Mouse (Mus musculus) brown adipose tissue, adult 24 weeks (tissue): Measurements from ENCODE around the gene Megf9. TPM values are rescaled to one million over a fixed set of nuclear protein-coding genes. Genes with fewer than 3 reads are reported as not detected.

ENCODE experiments used
- H3K27ac ChIP-seq: fragments of 200-500 bp; replicated peaks from 2 replicates; pipeline ENCODE4 v1.5.1; 2012; ENCODE audit warnings: low read depth, mild to moderate bottlenecking, low read length
- H3K4me1 ChIP-seq: fragments of 200-500 bp; 2 replicates; pipeline ENCODE4 v1.6.1; 2012; ENCODE audit warnings: low read length, mixed read lengths; ENCODE audit not compliant: control insufficient read depth, insufficient read depth, insufficient read length
- H3K4me3 ChIP-seq: fragments of 200-500 bp; 2 replicates; pipeline ENCODE4 v1.5.1; 2012; ENCODE audit warnings: low read depth, mild to moderate bottlenecking, low read length, moderate library complexity; ENCODE audit not compliant: insufficient read depth
- polyA plus RNA-seq: library from polyadenylated mRNA; stranded (reverse); fragments of >200 nt; gene quantifications from 2 replicates; pipeline ENCODE4 v1.2.4, GENCODE M21; 2012; ENCODE audit not compliant: missing spikeins, insufficient read depth, insufficient read length

Megf9 gene
- polyA plus RNA-seq = 23.0 and 26.1 TPM in 2 replicates

DNA sequence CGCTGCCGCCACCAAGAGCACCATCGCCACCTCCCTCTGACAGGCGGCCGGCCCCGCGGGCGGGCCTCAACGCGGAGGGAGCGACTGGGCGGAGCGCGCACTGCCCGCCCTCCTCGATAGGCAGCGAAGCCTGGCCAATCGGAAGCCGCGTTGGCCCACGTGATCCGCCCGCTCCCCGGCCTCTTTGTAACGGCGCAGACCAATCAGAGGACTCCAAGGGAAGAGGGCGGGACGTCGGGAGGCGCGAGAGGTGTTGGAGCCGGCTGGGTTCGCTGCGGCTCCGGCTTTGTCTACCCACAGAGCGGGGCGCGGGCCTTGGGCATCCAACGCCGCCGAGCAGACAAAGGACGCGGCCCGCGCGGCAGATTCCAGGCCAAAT lies at the start of gene Megf9:
Gene Megf9 (minus strand): TSS at position 105 of the 379 bp plus-strand sequence.
- peak within 1 kb of the TSS; percentile 90 for H3K4me3 ChIP-seq
- H3K4me1 ChIP-seq = peaks cover 7% of the 10 kb centered on the region

DNA sequence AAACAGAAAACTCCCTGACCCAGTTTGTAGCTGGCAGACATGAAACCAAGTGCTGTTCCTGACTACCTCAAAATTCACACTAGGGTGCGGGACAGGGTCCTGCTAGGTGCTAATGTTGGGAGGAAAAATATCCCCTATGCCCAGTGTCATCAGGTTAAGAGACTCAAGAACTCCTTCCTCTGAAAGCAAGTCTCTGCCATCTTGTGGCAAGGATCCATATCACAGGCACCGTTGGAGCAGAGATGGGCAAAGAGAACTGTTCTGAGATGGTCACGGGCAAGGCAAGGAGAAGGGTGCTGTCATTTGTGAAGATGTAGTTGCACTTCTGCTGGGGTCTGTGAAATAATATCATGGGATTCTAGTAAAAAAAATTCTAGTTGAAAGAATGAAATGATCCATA lies 44.9 kb upstream of the Megf9 start:
- Histone ChIP-seq H3K4me3 (no peak overlapping the region), H3K27ac (no peak overlapping the region), H3K4me1 (no peaks in the 10 kb centered on the region)

More for the DNA sequence above, at the start of gene Megf9:
- H3K27ac ChIP-seq = peak within 1 kb of the TSS; percentile 89

DNA sequence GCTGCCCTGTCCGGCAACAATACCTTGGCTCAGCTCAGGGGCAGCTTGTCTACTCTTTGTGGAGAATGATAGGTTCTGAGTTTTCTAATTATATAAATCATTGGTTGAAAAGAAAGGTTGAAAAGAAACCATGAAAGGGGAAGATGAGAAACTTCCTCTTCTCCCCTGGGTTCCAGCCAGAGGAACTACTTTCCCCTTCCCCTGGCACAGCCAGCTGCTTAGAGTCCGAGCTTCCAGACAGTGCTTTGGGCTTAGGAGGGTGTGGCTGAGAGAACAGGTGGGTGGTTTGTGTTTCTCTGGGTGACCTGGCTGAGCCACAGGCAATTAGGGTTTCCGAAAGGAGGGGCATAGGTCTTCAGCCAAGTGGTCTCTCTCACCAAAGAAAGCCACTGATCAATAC lies 43.5 kb upstream of the Megf9 start:
- no peaks in the 10 kb centered on the region for H3K4me1 ChIP-seq
- no peak overlapping the region for H3K4me3 ChIP-seq
- no peak overlapping the region for H3K27ac ChIP-seq

DNA sequence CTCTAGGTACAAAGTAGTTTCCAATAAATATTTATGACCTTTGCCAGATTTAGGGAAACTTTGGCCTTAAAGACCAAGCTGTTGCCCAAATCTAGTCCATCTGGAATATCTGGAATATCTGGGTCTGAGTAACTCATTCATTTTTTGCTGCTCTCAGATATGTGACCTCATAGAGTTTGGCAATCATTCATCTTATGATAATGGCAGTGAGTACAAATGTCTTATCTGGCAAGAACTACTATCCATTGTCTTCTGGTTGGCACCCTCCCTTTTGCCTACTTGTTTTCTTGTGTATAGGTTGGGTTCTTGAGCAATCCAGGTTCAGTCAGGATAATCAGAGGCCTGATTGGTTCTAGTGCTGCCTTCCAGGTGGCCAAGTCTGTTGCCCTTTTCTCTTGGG lies 41.3 kb upstream of the Megf9 start:
- H3K27ac ChIP-seq = no peak overlapping the region
- H3K4me1 ChIP-seq = no peaks in the 10 kb centered on the region
- H3K4me3 ChIP-seq = no peak overlapping the region

DNA sequence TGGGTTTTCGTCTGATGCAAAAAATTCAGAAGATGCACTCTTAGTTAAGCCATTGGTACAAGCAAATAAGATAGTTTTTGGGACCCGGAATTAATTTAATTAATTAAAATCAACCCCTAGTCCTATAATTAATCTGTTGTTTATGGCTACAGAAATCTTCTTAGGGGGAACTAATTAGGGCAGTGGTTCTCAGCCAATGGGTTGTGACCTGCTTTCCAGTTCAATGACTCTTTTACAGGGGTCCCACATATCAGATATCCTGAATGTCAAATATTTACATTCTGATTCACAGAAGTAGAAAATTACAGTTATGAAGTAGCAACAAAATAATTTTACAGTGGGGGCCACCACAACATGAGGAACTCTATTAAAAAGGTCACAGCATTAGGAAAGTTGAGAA lies 39.1 kb upstream of the Megf9 start:
- Histone ChIP-seq H3K4me3 (no peak overlapping the region), H3K4me1 (no peaks in the 10 kb centered on the region), H3K27ac (no peak overlapping the region)

DNA sequence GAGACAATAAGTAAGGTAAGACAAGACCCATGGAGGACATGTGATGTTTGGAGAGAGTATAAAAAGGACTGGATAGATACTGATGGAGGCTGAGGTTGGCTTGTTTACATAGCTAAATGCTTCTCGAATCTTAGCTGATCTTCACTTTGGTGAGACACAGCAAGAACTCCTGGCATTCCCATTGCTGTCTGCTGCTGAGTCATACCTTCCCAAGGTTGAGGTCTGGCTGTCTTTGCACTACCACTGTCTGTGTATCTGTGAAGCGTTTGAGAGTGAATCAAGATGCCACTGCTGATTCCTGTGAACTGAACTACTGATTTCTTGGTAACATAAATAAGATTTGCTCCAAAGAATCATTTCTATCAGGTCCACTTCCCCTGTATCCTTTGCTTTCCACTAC lies 19.1 kb upstream of the Megf9 start:
- no peaks in the 10 kb centered on the region for H3K4me1 ChIP-seq
- no peak overlapping the region for H3K4me3 ChIP-seq
- no peak overlapping the region for H3K27ac ChIP-seq

DNA sequence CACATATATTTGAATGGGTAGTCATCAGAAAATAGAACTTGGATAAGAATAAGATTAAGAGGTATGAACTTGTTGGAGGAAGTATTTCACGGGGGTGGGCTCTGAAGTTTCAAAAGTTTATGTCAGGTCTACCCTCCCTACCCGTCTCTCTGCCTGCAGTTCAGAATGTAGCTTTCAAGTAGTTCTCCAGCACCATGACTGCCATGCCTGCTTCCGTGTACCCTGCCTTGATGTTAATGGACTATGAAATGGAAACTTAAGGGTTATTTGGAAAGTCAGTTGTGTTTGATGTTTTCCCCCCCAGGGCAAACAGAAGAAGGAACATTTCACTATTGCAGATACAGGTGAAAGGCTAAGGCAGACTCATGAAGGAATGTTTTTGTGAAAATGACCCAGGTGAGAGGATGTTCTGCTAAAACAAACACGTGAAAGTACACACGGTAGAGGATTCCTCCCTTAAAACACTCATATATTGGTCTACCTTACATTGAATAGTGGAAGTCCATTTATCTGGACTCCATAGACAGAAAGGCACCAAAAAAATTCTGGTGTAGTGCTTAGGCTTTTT lies 18.5 kb upstream of the Megf9 start:
- Histone ChIP-seq H3K27ac (no peak overlapping the region), H3K4me1 (no peaks in the 10 kb centered on the region)

DNA sequence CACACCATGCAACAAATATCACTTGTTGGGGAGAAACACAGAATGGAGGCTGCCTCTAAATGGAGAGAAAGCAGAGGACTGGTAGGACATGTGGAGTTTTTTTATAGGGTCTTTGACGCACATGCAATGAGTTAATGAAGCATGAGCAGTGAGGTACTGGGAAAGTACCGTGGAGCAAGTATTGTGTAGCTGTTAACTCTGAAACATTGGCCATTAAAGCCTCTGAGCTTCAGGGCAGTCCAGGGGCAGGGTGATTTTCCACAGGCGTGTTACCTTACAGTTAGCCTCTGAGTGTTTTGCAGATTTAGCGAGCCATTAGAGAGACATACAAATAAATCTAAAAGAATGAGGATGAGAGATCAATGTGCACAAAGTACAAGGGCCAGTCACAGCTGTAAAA lies 17.3 kb upstream of the Megf9 start:
- H3K4me1 ChIP-seq = no peaks in the 10 kb centered on the region
- no peak overlapping the region for H3K4me3 ChIP-seq
- H3K27ac ChIP-seq = no peak overlapping the region

More for the DNA sequence above, 18.5 kb upstream of the Megf9 start:
- H3K4me3 ChIP-seq = no peak overlapping the region

DNA sequence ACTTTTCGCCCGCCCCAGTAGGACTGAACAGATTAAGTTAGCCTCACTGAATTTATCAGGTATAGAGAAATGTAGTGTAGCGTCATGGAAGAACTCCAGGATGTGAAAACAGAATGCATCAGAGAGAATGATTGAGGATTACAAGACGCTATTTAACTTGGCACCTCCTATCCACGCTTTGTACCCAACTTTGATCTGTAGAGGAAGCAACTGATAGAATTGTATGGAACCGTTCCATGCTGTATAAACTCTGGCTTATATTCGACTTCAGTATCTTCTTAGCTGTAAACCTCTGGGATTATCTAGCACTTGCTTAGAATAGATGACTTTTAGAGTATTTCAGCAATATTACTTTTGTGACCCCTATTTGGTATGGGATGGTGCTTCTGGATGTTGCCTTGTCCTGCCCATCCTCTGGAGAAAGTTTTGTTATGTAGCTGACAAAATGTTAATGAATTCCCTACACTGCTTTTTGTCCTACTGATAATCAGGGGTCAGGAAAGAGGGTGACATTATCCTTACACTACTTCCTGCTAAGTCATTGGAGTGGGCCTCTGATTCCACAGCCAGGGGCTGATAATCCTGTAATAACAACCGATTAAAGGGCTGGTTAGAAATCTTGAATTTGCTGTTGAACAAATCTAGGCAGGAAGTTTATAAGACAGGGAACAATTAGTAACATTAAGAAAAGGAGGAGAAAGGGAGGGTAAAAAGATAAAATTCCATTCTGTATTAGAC lies 12.8 kb upstream of the Megf9 start:
- no peak overlapping the region for H3K27ac ChIP-seq
- no peaks in the 10 kb centered on the region for H3K4me1 ChIP-seq
- H3K4me3 ChIP-seq = no peak overlapping the region

DNA sequence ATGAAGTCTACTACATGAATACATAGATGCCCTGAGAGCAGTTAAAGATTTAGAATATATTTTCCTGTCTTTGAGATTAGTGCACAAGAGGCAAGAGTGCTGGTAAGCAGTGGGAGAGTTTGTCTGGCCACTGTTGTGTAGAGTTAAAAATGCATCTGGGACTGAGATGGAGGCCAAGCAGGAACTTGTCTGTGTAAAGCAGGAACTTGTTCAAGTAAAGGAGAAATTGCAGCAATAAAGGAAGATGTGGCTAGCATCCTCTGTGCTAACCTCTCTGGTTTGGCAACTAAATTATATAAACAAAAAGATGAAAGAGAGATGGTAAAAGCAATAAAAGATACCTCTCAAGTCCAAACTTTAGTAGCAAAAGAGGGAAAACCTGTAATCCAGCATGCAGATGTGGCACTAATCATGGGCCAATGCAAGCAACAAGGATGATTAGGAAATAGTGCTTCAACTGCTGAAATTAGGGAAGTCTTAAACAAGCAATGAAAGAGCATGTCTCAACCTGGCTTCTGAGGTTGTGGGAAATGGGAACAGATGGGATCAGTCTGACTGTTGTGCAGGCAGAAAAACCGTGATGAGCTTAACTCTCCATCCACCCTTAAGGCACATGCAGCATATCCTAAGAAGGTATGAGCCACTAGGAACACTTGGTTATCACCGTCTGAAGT lies 11.2 kb upstream of the Megf9 start:
- Histone ChIP-seq H3K27ac (no peak overlapping the region), H3K4me1 (0 out of 2 replicates have a peak, but pooled peaks cover 2% of the 10 kb centered on the region), H3K4me3 (no peak overlapping the region)

DNA sequence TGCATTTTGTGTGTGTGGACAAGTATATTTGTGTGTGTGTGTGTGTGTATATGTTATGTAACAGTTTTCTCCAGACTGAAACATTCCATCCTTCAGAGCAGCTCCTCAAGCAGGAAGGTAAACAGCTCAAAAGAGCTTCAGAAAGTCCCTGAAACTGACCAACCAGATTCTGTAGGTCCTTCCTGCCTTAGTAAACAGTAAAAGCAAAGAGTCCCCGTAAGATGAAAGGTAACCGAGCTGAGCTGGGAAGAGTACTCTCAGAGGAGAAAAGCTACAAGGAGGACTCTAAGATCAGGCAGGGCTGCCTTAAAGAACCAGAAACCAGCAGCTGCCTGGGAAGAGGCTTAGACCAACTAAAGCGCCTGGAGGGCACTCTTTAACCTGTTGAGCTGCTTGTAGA lies 9.6 kb upstream of the Megf9 start:
- Histone ChIP-seq H3K4me1 (0 out of 2 replicates have a peak, but pooled peaks cover 2% of the 10 kb centered on the region), H3K4me3 (no peak overlapping the region), H3K27ac (no peak overlapping the region)

DNA sequence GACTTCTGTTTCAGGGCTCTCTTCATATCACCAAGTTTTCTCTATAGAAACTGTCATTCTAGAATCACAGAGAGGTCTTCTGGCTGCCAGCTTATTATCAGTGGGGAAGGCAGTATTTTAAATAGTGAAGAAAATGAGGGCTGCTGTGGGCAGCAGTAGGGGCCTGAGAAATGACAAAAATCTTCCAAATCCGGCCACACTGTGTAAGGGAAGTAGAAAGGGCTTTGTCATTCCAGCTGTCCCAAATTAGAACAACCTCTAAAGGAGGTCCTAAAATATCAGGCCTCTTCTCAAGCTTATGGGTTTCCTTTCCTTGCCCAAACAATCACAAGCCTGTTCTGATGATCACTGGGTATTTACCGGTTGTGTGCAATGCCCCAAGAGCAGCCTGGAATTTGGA lies 7.6 kb upstream of the Megf9 start:
- Histone ChIP-seq H3K4me3 (no peak overlapping the region), H3K27ac (no peak overlapping the region), H3K4me1 (peaks cover 3% of the 10 kb centered on the region; the same call in 1 of the 2 replicates)

DNA sequence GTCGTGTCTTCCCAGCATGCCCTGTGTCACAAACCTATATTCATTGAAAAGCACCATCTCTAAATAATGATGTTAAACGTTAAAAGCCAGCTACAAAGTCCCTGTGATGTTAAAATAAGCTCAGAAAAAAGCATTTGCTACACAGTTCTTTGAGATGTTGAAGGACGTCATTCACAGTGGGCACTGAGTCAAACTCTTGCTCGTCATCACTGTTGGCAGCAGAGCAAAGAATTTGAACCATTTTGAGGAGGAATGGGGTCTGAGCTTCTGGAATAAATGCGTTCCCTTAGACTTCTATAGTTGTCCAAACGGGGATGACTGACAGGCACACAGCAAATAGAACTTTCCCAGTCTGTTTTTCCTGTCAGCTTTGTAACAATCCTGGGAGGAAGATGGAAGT lies 5.9 kb upstream of the Megf9 start:
- Histone ChIP-seq H3K4me3 (no peak overlapping the region), H3K4me1 (peaks cover 6% of the 10 kb centered on the region; the same call in 1 of the 2 replicates), H3K27ac (no peak overlapping the region)

DNA sequence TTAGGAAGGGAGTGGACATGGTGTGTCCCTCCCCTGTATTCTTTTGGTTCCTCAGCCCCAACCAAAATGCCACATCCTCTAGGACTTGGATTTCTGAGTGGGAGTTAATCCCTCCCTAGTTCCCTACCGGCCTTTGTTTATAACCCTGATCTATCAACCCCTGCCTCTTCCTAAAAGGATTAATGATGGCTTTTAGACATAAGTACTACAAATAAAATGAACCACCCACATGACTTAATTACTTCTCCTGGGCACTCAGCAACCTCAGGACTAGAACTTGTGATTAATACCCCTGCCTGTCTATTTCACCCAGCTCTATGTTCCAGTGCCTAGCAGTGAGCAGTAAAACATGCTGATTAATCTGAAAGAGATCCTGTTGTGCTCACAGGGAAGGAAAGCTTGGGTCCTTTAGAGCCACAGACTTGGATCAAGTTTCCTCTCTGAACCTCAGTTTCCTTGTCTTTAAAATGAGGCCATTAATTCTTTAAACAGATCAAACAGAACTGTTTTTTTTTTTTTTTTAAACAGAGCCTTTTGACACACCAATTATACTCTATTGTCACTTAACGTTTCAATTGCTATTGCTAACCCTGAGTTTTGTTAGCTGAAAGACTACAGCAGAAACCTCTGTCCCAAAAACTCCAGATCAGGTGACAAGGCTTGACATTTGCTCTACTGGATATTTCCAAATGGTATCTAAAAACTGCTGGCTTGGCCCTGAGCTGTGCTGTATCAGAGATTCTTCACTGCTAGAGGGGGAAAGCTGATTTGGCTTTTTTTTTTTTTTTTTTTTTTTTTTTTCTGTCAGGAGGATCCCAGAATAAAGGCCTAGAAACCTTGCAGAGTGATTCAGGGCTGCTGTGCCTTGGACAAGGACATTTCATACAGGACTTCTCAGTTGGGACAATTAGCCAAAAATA lies 2.1 kb upstream of the Megf9 start:
- H3K4me3 ChIP-seq = no peak overlapping the region
- H3K27ac ChIP-seq = peak overlapping the region; percentile 96
- H3K4me1 ChIP-seq = peaks cover 9% of the 10 kb centered on the region; the same call in 1 of the 2 replicates
